Mouse (Mus musculus) liver, adult (tissue): ENCODE measurements around the gene Oxsm.

ENCODE experiments used
- GATA4 ChIP-seq: IDR thresholded peaks from 2 replicates; pipeline ENCODE4 v1.6.1; 2014; ENCODE audit warnings: mild to moderate bottlenecking, low read length; ENCODE audit not compliant: insufficient replicate concordance

Gene Oxsm

DNA sequence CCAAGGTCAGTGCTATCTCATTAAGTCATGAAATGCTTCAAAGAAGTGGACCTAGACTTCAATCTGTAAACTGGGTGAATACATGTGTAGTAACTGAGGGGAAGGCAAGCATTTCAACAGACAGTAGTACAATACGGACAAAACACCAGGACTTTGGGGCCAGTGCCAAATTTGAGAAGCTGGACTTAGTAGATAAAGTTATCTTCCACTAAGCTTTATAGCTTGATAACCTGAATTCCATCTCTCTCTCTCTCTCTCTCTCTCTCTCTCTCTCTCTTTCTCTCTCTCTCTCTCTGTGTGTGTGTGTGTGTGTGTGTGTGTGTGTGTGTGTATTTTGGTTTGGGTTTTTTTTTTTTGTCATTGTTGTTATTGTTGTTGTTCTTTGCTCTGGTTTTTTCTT is 4.5 kb downstream of the Oxsm start:
- no peak for TF ChIP-seq GATA4

DNA sequence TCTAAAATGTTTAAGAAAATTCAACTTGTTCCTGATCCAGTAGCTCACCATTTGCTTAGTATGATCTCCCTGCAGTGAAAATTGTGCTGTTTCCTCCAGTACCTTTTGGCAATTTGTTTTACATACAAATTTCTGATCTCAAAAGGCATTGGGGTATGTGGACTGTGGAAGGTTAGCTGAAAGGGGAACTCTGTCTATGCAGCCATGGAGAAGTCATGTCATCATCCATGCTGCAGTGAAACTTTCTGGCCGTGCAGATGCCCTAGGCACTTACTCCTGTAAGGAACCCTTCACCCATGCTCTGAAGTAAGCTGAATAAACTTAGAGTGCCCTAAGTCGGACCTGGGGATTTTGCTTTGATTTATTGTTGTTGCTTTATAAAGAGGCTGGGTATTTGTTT is 5.2 kb downstream of the Oxsm start:
- TF ChIP-seq GATA4, result no peak

- TF ChIP-seq GATA4, result peak; percentile 57; the same call in 1 of the 2 replicates
Observed at GRCm38 (mm10) chr14:16243603-16244209, 5.9 kb downstream of the Oxsm start.

DNA sequence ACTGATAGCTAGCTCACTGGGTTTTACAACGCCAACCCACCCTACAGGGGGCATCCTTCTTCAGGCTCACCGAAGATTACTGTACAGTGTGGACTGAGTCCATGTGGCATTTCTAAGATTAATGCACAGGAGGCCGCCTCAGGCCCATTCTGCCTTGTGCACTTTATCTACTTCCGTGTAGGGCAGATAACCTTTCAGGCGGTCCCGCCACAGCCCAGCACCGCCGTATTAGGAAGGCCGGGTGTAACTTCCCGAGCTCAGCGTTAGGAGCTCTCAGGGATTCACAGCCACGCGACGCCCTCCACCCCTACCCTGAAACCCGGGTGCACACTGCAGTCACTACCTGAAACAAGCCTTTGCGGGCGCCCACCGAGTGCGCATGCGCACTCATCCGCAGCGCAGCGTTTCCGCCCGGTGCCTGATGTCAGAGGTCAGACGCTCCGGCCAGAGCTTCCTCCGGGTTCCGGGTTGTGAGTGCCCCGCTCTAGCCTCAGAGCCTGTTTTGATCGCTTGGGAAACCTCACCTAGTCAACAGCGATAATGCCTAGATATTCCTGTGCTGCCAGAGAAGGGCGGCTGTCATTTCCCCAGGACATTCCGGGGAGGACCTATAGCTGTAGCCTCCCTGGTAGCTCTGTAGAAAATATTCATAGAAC is 6.5 kb downstream of the Oxsm start:
- peak; percentile 78; the same call in 1 of the 2 replicates for TF ChIP-seq GATA4

- TF ChIP-seq GATA4, result no peak
Observed at GRCm38 (mm10) chr14:16242193-16242815, 7.3 kb downstream of the Oxsm start.

DNA sequence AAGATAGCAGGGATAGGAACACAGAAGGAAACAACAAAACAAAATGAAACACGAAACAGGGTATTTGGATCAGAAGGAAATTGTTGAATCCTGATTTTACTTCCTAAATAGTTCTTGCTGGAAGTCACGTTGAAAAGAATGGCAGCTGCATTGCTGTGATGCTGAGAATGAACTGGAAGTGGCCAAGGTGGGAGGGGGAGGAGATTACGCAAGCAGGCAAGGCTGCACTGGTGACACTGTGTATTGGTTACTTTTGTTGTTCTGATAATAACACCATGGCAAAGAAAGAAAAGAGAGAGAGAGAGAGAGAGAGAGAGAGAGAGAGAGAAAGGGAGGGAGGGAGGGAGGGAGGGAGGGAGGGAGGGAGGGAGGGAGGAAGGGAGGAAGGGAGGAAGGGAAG is 13.1 kb downstream of the Oxsm start:
- TF ChIP-seq GATA4, result no peak

DNA sequence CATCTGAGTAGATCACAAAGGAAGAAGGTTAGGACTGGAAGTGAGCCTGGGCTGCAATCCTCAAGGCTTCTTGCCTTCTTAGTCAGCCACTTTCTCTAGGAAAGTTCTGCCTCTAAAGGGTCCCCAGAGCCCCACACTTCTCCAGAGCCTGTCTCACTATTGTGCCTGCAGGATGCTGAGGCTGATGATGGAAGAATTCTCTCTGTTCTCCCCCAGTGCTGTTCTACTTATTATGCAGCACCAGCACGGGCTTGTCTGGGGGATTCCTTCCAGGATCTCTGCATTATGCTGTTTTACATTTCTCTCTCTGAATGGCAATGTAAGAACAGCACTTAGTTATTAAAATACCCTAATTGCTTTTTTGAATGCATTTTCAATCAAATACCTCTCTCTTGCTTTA is 16.1 kb downstream of the Oxsm start:
- no peak for TF ChIP-seq GATA4

GRCm38 (mm10) chr14:16230581-16230980 is 19.0 kb downstream of the Oxsm start:
- no peak for TF ChIP-seq GATA4

DNA sequence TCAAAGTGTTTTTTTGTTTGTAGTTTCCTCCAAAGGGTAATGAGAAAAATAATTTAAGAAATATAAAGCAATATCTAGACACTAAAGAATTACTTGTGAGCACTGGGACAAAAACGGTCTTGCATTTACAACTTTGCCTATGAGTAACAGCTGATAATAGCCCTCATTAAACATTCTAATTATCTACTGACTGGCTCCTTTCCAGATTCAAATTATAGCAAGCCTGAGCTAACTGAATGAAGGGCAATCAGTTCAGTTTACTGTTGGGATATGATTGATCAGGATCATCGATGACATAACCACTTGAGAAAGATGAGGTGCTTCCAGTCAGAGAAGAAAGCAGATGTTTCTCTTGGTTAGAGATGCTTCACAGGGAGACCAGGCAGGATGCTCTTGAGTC is 20.2 kb downstream of the Oxsm start:
- no peak for TF ChIP-seq GATA4

DNA sequence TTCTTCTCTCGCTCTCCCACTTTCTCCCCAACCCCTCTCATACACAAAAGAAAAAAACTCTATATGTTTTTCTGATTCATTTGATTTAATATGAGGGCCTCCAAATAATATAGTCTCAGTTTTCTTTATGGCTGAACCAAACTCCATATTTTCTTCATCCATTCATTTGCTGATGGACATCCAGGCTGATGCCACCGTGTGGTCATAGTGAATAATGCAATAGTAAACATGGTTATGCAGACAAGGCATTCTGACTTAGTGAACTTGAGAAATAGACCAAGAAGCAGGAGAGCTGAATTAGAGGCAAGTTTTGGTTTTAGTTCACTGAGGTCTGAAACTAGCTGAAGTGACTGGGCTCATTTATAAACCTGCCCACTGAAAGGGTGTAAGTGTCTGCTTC is 30.6 kb downstream of the Oxsm start:
- no peak for TF ChIP-seq GATA4

DNA sequence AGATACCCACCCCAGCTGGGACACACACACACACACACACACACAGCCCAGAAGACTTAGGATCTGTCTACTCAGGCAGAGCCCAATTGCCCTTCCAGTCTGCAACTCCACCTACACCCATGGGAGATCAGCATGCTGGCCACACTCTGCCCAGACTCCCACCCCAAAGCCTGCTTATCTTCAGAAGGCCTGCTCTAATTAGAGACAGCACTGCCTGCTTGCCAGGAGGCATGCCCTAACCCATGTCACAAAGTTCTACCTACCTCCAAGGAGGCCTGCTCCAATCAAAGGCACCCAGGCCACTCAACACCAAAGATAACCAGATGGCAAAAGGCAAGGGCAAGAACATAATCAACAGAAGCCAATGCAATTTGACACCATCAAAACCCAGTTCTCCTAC is 41.9 kb downstream of the Oxsm start:
- TF ChIP-seq GATA4, result no peak

DNA sequence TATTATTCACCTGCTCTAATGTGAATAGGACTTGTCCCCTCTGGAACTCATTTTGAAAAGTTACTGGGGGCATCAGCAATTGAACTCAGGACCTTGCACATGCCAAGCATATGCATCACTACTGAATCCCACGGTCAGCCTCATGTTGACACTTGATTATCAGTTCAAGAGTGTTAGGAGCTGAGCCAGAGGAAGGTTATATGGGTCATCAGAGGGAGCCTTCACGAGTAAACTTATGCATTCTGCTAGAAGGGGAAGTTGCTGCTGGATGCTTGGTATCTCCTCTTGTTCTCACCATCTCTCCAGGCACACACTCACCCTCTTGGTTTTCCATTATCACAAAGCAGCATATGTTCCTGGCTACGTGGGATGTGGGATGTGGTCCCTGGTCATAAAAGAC is 47.9 kb downstream of the Oxsm start:
- TF ChIP-seq GATA4, result no peak

- TF ChIP-seq GATA4, result no peak
Observed at GRCm38 (mm10) chr14:16200969-16201638, 48.5 kb downstream of the Oxsm start.

- TF ChIP-seq GATA4, result no peak
Observed at GRCm38 (mm10) chr14:16200220-16200912, 49.2 kb downstream of the Oxsm start.

DNA sequence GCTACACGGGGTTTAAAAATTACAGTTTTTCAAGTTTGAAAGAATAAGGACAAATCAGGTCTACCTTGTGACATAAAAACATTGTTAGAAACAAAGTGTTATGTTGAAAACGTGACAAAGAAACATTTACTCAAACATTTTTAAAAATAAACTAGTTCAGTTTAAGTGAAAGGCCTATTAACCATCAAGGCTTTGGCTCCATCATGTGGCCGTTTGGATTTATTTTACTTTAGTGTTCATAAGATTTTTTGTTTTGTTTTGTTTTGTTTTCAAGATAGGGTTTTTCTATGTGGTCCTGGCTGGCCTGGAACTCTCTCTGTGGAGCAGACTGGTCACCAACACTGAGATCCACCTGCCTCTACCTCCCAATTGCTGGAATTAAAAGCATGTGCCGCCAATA is 53.1 kb downstream of the Oxsm start:
- no peak for TF ChIP-seq GATA4

- TF ChIP-seq GATA4, result no peak
Observed at GRCm38 (mm10) chr14:16195486-16195885, 54.1 kb downstream of the Oxsm start.

DNA sequence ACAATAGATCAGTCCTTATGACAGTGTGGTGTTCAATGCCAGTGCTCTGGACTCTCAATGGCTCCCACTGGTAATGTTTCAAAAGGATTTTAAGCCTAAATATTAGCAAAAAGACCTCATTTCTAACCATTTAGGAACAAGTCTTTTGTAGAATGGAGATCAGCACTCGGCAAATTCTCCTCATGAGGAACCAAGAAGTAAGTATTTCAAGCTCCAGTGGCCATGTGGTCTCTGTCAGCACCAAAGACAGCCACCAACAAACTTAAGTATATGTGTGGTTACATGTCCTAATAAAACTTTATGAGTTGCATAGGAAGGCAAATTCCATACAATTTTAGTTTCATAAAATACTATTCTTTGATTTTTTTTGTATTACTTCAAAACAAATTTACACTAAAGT is 55.5 kb downstream of the Oxsm start:
- no peak for TF ChIP-seq GATA4
